Mouse (Mus musculus) lung, postnatal 0 days (tissue): Measurements from ENCODE around the gene Aoc2. TPM values are rescaled to one million over a fixed set of nuclear protein-coding genes. Genes with fewer than 3 reads are reported as not detected.

ENCODE experiments used
- ATAC-seq: fragments of 200-750 bp; cut with Nextera tagmentation; 2 replicates; pipeline ENCODE4 v1.8.0; 2017; ENCODE audit warnings: moderate library complexity
- DNase-seq: peaks from one replicate; pipeline ENCODE4 v3.0.0-alpha.2; 2016; ENCODE audit warnings: low spot score
- H3K27ac ChIP-seq: fragments of 300-500 bp; sonication (generic); 2 replicates; pipeline ENCODE4 v1.5.1; 2014; ENCODE audit warnings: antibody characterized with exemption, mild to moderate bottlenecking, low read length, mixed read lengths
- H3K27me3 ChIP-seq: fragments of 300-500 bp; sonication (generic); replicated peaks from 2 replicates; pipeline ENCODE4 v1.6.1; 2014; ENCODE audit warnings: low read length, mixed read lengths; ENCODE audit not compliant: insufficient read depth
- H3K36me3 ChIP-seq: fragments of 300-500 bp; sonication (generic); 2 replicates; pipeline ENCODE4 v1.6.1; 2014; ENCODE audit warnings: low read length, mixed read lengths; ENCODE audit not compliant: insufficient read depth
- H3K4me1 ChIP-seq: fragments of 300-500 bp; sonication (generic); 2 replicates; pipeline ENCODE4 v1.6.1; 2014; ENCODE audit warnings: antibody characterized with exemption, low read depth, low read length, mixed read lengths; ENCODE audit not compliant: insufficient read depth
- H3K4me2 ChIP-seq: fragments of 300-500 bp; sonication (generic); replicated peaks from 2 replicates; pipeline ENCODE4 v1.6.1; 2014; ENCODE audit warnings: low read depth, mild to moderate bottlenecking, low read length, moderate library complexity, mixed read lengths
- H3K4me3 ChIP-seq: fragments of 300-500 bp; sonication (generic); 2 replicates; pipeline ENCODE4 v1.5.1; 2014; ENCODE audit warnings: low read depth, low read length
- H3K9ac ChIP-seq: fragments of 300-500 bp; sonication (generic); replicated peaks from 2 replicates; pipeline ENCODE4 v1.6.1; 2014; ENCODE audit warnings: low read depth, mild to moderate bottlenecking
- H3K9me3 ChIP-seq: fragments of 300-500 bp; sonication (generic); 2 replicates; pipeline ENCODE4 v1.6.1; 2016; ENCODE audit warnings: low read length, mixed read lengths
- CTCF ChIP-seq: IDR thresholded peaks from 2 replicates; pipeline ENCODE4 v1.5.1; 2016; ENCODE audit warnings: antibody characterized with exemption, mild to moderate bottlenecking
- EP300 ChIP-seq: IDR thresholded peaks from 2 replicates; pipeline ENCODE4 v1.6.1; 2016; ENCODE audit warnings: antibody characterized with exemption, mild to moderate bottlenecking, control low read depth
- WGBS: fragments of 180-500 bp; shearing (Covaris S2); extraction: QIAGEN DNeasy Blood & Tissue Kit; methylation state at CpG from one replicate; pipeline ENCODE4 v1.1.7; 2014; 5-methylcytosine and 5-hydroxymethylcytosine counted together
- polyA plus RNA-seq: library from polyadenylated mRNA; unstranded; fragments of >200 nt; fragmentation: Nextera tagmentation; extraction: Ambion mirVana; gene quantifications from 2 replicates; pipeline ENCODE4 v1.2.1, GENCODE M21; 2015

The Aoc2 gene
- polyA plus RNA-seq, 1 experiment from 2014 or later, result 0.44 TPM

- Histone ChIP-seq H3K4me3 (peak overlapping the region; percentile 64), H3K27ac (peak overlapping the region; percentile 57; the same call in 1 of the 2 replicates), H3K4me1 (peaks cover 14% of the 10 kb centered on the region; the same call in 1 of the 2 replicates), H3K27me3 (no peaks in the 10 kb centered on the region), H3K4me2 (peak overlapping the region; percentile 55), H3K9ac (0 out of 2 replicates have a peak overlapping the region, but pooled peaks have one; percentile 19), H3K9me3 (no peaks in the 10 kb centered on the region), H3K36me3 (no peaks in the 10 kb centered on the region)
- 52% methylated on average over 14 of the region's 14 CpGs for WGBS
- DNase-seq (no peak), ATAC-seq (peak; percentile 1; the same call in 1 of the 2 replicates)
- TF ChIP-seq CTCF (no peak), EP300 (no peak)
These were observed 45.7 kb upstream of the Aoc2 start for GRCm38 (mm10) chr11:101279193-101279569.

DNA sequence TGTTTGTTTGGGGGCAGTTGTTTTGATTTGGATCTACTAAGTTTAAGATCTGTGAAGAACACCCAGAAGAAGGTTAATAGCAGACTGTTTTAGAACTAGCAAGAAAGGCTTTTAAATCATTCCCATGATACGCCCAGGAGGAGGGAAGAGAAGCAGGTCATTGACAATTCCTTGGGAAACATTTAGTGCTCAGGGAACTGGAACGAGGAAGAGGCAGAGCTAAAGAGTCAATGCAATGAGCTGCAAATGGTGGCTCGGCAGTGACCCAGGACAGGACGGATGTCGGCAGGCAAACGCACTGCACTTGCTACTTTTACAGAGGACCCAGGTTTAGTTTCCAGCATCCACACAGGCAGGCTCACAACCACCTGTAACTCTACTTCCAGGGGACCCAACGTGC lies 44.0 kb upstream of the Aoc2 start:
- DNase-seq (no peak), ATAC-seq (no peak)
- Histone ChIP-seq H3K36me3 (no peaks in the 10 kb centered on the region), H3K27me3 (no peaks in the 10 kb centered on the region), H3K9ac (no peak overlapping the region), H3K9me3 (no peaks in the 10 kb centered on the region), H3K4me1 (peaks cover 14% of the 10 kb centered on the region; the same call in 1 of the 2 replicates), H3K4me3 (no peak overlapping the region), H3K27ac (no peak overlapping the region), H3K4me2 (no peak overlapping the region)
- WGBS, result 53% methylated on average over 7 of the region's 7 CpGs
- TF ChIP-seq CTCF (no peak), EP300 (no peak)

- WGBS, result 20% methylated on average over 5 of the region's 5 CpGs
- TF ChIP-seq CTCF, result no peak
- TF ChIP-seq EP300, result no peak
These were observed 42.0 kb upstream of the Aoc2 start for GRCm38 (mm10) chr11:101282896-101283295.

DNA sequence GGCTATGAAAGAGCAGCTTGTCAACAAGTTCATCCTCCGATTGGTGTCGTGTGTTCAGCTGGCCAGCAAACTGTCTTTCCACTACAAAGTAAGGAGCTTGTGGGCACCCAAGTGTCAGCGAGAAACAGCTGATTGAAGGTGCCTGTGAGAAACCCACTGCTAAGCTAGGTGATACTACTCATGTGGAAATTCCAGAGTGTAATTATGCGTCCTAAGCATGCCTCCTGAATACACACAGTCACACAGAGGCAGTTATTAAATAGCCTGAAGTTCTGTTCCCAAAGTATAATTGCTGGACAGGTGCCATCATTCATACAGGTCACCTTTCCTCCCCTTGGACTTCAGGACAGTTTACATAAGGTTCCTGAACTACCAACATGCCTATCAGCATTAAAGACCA lies 41.1 kb upstream of the Aoc2 start:
- Histone ChIP-seq H3K36me3 (no peaks in the 10 kb centered on the region), H3K9ac (no peak overlapping the region), H3K27ac (no peak overlapping the region), H3K4me1 (0 out of 2 replicates have a peak, but pooled peaks cover 2% of the 10 kb centered on the region), H3K27me3 (no peaks in the 10 kb centered on the region), H3K9me3 (no peaks in the 10 kb centered on the region), H3K4me2 (no peak overlapping the region), H3K4me3 (no peak overlapping the region)
- WGBS, result 62% methylated on average over 4 of the region's 4 CpGs
- TF ChIP-seq EP300 (no peak), CTCF (no peak)
- DNase-seq (peak; percentile 13), ATAC-seq (no peak)

More at GRCm38 (mm10) chr11:101282896-101283295, 42.0 kb upstream of the Aoc2 start:
- no peaks in the 10 kb centered on the region for H3K36me3 ChIP-seq
- peaks cover 6% of the 10 kb centered on the region; the same call in 1 of the 2 replicates for H3K4me1 ChIP-seq
- no peaks in the 10 kb centered on the region for H3K27me3 ChIP-seq
- no peaks in the 10 kb centered on the region for H3K9me3 ChIP-seq
- no peak for ATAC-seq
- no peak overlapping the region for H3K4me2 ChIP-seq
- H3K4me3 ChIP-seq, result no peak overlapping the region
- no peak overlapping the region for H3K27ac ChIP-seq
- DNase-seq, result no peak
- no peak overlapping the region for H3K9ac ChIP-seq

GRCm38 (mm10) chr11:101287306-101287705 lies 37.6 kb upstream of the Aoc2 start:
- Histone ChIP-seq H3K9me3 (no peaks in the 10 kb centered on the region), H3K4me3 (no peak overlapping the region), H3K27ac (no peak overlapping the region), H3K27me3 (no peaks in the 10 kb centered on the region), H3K9ac (no peak overlapping the region), H3K4me1 (no peaks in the 10 kb centered on the region), H3K36me3 (peaks cover 22% of the 10 kb centered on the region), H3K4me2 (no peak overlapping the region)
- peak; percentile 83 for DNase-seq
- ATAC-seq, result peak; percentile 80
- 46% methylated on average over 9 of the region's 9 CpGs for WGBS
- no peak for TF ChIP-seq CTCF
- no peak; the same call in 1 of the 2 replicates for TF ChIP-seq EP300

GRCm38 (mm10) chr11:101291231-101291630 lies 33.6 kb upstream of the Aoc2 start:
- ATAC-seq, result no peak
- Histone ChIP-seq H3K4me3 (no peak overlapping the region), H3K9me3 (no peaks in the 10 kb centered on the region), H3K27ac (no peak overlapping the region), H3K9ac (no peak overlapping the region), H3K4me2 (no peak overlapping the region), H3K27me3 (no peaks in the 10 kb centered on the region), H3K36me3 (peaks cover 39% of the 10 kb centered on the region), H3K4me1 (no peaks in the 10 kb centered on the region)
- 94% methylated on average over 8 of the region's 8 CpGs for WGBS
- no peak for TF ChIP-seq CTCF
- TF ChIP-seq EP300, result no peak
- DNase-seq, result no peak

DNA sequence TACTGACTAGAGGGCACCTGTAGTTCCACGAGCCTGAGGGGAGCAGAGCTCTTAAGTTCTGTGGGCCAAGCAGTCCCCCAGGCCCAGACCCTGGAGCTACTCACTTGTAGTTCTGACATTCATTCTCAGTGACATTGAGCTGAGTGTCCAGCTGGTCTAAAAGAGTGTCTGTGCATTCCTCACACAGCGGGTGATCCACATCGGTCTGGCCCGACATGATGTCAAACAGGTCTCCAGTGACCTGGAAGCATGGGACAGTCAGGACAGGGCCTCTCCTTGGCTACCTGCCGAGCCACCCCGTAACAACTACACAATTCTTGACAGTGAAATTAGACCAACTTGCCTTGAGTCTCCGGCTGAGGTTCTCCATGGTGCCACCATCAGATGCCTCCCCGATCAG lies 29.7 kb upstream of the Aoc2 start:
- Histone ChIP-seq H3K9ac (no peak overlapping the region), H3K27ac (no peak overlapping the region), H3K9me3 (no peaks in the 10 kb centered on the region), H3K4me3 (no peak overlapping the region), H3K36me3 (peaks cover 45% of the 10 kb centered on the region), H3K27me3 (no peaks in the 10 kb centered on the region), H3K4me2 (no peak overlapping the region), H3K4me1 (no peaks in the 10 kb centered on the region)
- WGBS, result 93% methylated on average over 8 of the region's 8 CpGs
- DNase-seq, result no peak
- TF ChIP-seq EP300, result no peak
- TF ChIP-seq CTCF, result no peak
- ATAC-seq, result no peak
